Mouse (Mus musculus) colon, adult 2 months (tissue): Measurements from ENCODE around the gene Phldb2. TPM values are rescaled to one million over a fixed set of nuclear protein-coding genes. Genes with fewer than 3 reads are reported as not detected.

Experiments
- polyA plus RNA-seq: library from polyadenylated mRNA; depleted of rRNA; stranded (reverse); fragments of >200 nt; gene quantifications from 2 replicates; pipeline ENCODE4 v1.2.3, GENCODE M21; 2012; rRNA removed

The Phldb2 gene
- polyA plus RNA-seq, result 4.0 and 6.9 TPM in 2 replicates

GRCm38 (mm10) chr16:45953394-45953793 lies at the start of gene Phldb2:
Gene Phldb2, minus strand, starts transcription at chr16:45953598.

GRCm38 (mm10) chr16:45742615-45743476 lies 210.6 kb downstream of the Phldb2 start, which contains the start of gene Abhd10:
Gene Abhd10, minus strand, starts transcription at chr16:45742955.

GRCm38 (mm10) chr16:45724061-45724741 lies 229.2 kb downstream of the Phldb2 start, which contains the start of gene Tagln3:
Gene Tagln3, minus strand, starts transcription at chr16:45724608.

Other genes starting within 250 kb of the Phldb2 start
- 2.0 and 2.5 TPM in 2 replicates for gene Tagln3, start 229.0 kb downstream of the Phldb2 start, polyA plus RNA-seq
- gene Abhd10, start 210.6 kb downstream of the Phldb2 start, polyA plus RNA-seq, result 3.2 TPM in 2 replicates
- gene Plcxd2, start 56.6 kb upstream of the Phldb2 start, polyA plus RNA-seq, result 1.2 and 1.3 TPM in 2 replicates
- gene Cd96, start 166.7 kb upstream of the Phldb2 start, polyA plus RNA-seq, result 0.13 TPM in 1 of 2 replicates, not detected in the other
- 34.1 and 50.6 TPM in 2 replicates for gene Gm4737, start 201.5 kb upstream of the Phldb2 start, polyA plus RNA-seq